Mouse (Mus musculus): ENCODE measurements around the gene Wipi1. TPM values are rescaled to one million over a fixed set of nuclear protein-coding genes. Genes with fewer than 3 reads are reported as not detected.
"Not testable (repeated sequence)": the region's sequence is repeated elsewhere in the genome, so short reads cannot be mapped to it uniquely, and the experiment has no call there.

The Wipi1 gene
- polyA plus RNA-seq, 1 experiment from 2014 or later: 20.1 TPM

GRCm38 (mm10) chr11:109641498-109642222 is 29.9 kb upstream of the Wipi1 start:
- 83% methylated on average over 5 of the region's 5 CpGs for WGBS
- ATAC-seq (ENCODE audit: low FRiP score, low read depth): no peak
- no peak overlapping the region for H3K4me3 ChIP-seq

DNA sequence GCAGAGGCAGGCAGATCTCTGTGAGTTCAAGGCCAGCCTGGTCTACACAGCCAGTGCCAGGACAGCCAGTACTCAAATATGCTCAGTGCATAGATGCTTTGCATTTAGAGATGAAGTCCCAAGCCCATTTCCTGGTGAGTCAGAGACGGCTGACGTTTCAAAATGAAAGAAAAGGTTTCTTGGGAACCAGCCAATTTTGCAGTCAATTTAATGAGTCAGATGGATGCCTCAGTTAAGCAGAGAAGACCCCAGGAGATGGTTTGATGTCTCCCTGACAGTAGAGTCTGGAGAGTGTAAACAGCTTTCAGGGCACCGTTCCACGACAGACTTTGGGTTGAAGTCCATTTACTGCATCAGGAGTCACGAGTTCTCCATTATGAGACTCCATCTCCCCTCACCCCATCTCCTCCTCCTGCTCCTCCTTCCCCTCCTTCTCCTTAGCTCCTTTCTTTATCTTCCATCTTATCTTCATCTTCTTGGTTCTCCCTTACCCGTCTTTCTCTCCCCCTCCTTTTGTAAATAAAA is 24.2 kb upstream of the Wipi1 start:
- no peak overlapping the region for H3K9ac ChIP-seq (replicated peaks)
- no peaks in the 10 kb centered on the region for H3K27me3 ChIP-seq
- H3K4me1 ChIP-seq: no peaks in the 10 kb centered on the region
- H3K9me3 ChIP-seq: no peaks in the 10 kb centered on the region
- ATAC-seq (ENCODE audit: low FRiP score, low read depth): no peak
- no peak overlapping the region for H3K4me3 ChIP-seq
- no peaks in the 10 kb centered on the region for H3K36me3 ChIP-seq
- 85% methylated on average over 6 of the region's 6 CpGs for WGBS
- H3K4me2 ChIP-seq (replicated peaks): no peak overlapping the region
- no peak overlapping the region for H3K27ac ChIP-seq (replicated peaks)

More at GRCm38 (mm10) chr11:109641498-109642222, 29.9 kb upstream of the Wipi1 start:
- Histone ChIP-seq H3K9me3 (no peaks in the 10 kb centered on the region), H3K9ac (replicated peaks) (no peak overlapping the region), H3K4me1 (no peaks in the 10 kb centered on the region), H3K27ac (replicated peaks) (no peak overlapping the region), H3K36me3 (no peaks in the 10 kb centered on the region), H3K27me3 (no peaks in the 10 kb centered on the region), H3K4me2 (replicated peaks) (no peak overlapping the region)

GRCm38 (mm10) chr11:109634928-109635327 is 23.2 kb upstream of the Wipi1 start:
- Histone ChIP-seq H3K4me3 (no peak overlapping the region), H3K27me3 (no peaks in the 10 kb centered on the region), H3K4me2 (replicated peaks) (no peak overlapping the region), H3K9ac (replicated peaks) (no peak overlapping the region), H3K36me3 (no peaks in the 10 kb centered on the region), H3K9me3 (no peaks in the 10 kb centered on the region), H3K4me1 (no peaks in the 10 kb centered on the region), H3K27ac (replicated peaks) (no peak overlapping the region)
- no peak for ATAC-seq (ENCODE audit: low FRiP score, low read depth)
- WGBS: 78% methylated on average over 9 of the region's 9 CpGs

DNA sequence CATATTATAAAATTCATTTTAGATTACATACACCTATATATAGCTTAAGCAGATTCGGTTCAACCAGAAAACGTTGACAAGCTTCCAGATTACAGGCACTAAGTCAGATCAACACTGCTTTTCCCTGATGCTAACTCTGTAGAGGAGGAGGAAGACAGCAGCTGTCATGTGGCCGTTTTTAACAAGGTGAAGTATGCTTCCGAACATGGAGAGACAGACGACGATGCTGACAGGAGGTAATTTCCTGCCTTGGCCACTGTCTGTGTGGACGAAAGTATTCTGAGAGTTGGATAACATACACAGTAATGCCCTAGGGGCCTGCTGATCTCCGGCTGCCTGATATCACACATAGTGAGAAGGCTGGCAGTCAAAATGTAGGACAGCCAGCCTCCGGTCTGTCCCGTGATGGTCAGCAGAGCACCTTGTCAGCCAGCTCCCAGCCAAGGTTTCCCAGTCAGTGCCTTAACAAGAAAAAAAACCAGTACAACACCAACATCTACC is 17.3 kb upstream of the Wipi1 start:
- Histone ChIP-seq H3K27ac (replicated peaks) (no peak overlapping the region), H3K36me3 (no peaks in the 10 kb centered on the region), H3K9ac (replicated peaks) (no peak overlapping the region), H3K4me2 (replicated peaks) (no peak overlapping the region), H3K4me3 (no peak overlapping the region), H3K4me1 (no peaks in the 10 kb centered on the region), H3K27me3 (no peaks in the 10 kb centered on the region), H3K9me3 (0 out of 2 replicates have a peak, but pooled peaks cover 4% of the 10 kb centered on the region)
- ATAC-seq (ENCODE audit: low FRiP score, low read depth): no peak
- WGBS: 81% methylated on average over 10 of the region's 10 CpGs

GRCm38 (mm10) chr11:109628099-109628498 is 16.3 kb upstream of the Wipi1 start:
- 0 out of 2 replicates have a peak, but pooled peaks cover 4% of the 10 kb centered on the region for H3K9me3 ChIP-seq
- WGBS: 74% methylated on average over 3 of the region's 3 CpGs
- no peaks in the 10 kb centered on the region for H3K4me1 ChIP-seq
- no peaks in the 10 kb centered on the region for H3K36me3 ChIP-seq
- H3K27me3 ChIP-seq: no peaks in the 10 kb centered on the region
- H3K4me3 ChIP-seq: no peak overlapping the region
- ATAC-seq (ENCODE audit: low FRiP score, low read depth): no peak
- no peak overlapping the region for H3K27ac ChIP-seq (replicated peaks)
- H3K9ac ChIP-seq (replicated peaks): no peak overlapping the region
- no peak overlapping the region for H3K4me2 ChIP-seq (replicated peaks)

DNA sequence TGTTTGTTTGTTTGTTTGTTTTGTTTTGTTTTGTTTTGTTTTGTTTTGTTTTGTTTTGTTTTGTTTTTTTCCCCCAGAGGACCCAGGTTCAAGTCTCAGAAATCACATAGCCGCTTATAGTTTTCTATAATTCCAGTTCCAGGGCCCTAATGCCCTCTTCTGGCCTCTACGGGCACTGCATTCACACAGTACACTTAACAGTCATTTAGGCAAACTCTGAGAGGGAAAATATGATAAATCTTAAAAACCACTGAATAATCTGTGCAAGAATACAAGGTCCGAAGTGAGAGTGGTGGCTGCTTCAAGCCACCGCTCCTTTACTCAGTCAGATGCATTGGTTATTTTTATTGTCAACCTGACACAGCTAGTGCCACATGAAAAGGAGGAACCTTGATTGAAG is 15.9 kb upstream of the Wipi1 start:
- Histone ChIP-seq H3K4me1 (peaks cover 1% of the 10 kb centered on the region; the same call in 1 of the 2 replicates), H3K27ac (replicated peaks) (no peak overlapping the region), H3K27me3 (no peaks in the 10 kb centered on the region), H3K36me3 (no peaks in the 10 kb centered on the region), H3K4me3 (no peak overlapping the region), H3K4me2 (replicated peaks) (no peak overlapping the region), H3K9ac (replicated peaks) (no peak overlapping the region), H3K9me3 (0 out of 2 replicates have a peak, but pooled peaks cover 4% of the 10 kb centered on the region)
- no peak for ATAC-seq (ENCODE audit: low FRiP score, low read depth)
- 92% methylated on average over 4 of the region's 4 CpGs for WGBS

GRCm38 (mm10) chr11:109623238-109623637 is 11.5 kb upstream of the Wipi1 start:
- Histone ChIP-seq H3K36me3 (no peaks in the 10 kb centered on the region), H3K4me2 (replicated peaks) (no peak overlapping the region), H3K27me3 (no peaks in the 10 kb centered on the region), H3K4me1 (peaks cover 5% of the 10 kb centered on the region; the same call in 1 of the 2 replicates), H3K4me3 (no peak overlapping the region), H3K9ac (replicated peaks) (no peak overlapping the region), H3K9me3 (0 out of 2 replicates have a peak, but pooled peaks cover 4% of the 10 kb centered on the region), H3K27ac (replicated peaks) (no peak overlapping the region)
- 86% methylated on average over 7 of the region's 7 CpGs for whole genome bisulfite sequencing
- ATAC-seq (ENCODE audit: low FRiP score, low read depth): no peak

GRCm38 (mm10) chr11:109622518-109623037 is 10.8 kb upstream of the Wipi1 start:
- Histone ChIP-seq H3K9me3 (0 out of 2 replicates have a peak, but pooled peaks cover 4% of the 10 kb centered on the region), H3K9ac (replicated peaks) (no peak overlapping the region), H3K4me3 (no peak overlapping the region), H3K4me2 (replicated peaks) (0 out of 2 replicates have a peak overlapping the region, but pooled peaks have one; percentile 16), H3K27me3 (no peaks in the 10 kb centered on the region), H3K36me3 (no peaks in the 10 kb centered on the region), H3K27ac (replicated peaks) (no peak overlapping the region), H3K4me1 (peaks cover 5% of the 10 kb centered on the region; the same call in 1 of the 2 replicates)
- no peak for ATAC-seq (ENCODE audit: low FRiP score, low read depth)
- 48% methylated on average over 15 of the region's 15 CpGs for WGBS

DNA sequence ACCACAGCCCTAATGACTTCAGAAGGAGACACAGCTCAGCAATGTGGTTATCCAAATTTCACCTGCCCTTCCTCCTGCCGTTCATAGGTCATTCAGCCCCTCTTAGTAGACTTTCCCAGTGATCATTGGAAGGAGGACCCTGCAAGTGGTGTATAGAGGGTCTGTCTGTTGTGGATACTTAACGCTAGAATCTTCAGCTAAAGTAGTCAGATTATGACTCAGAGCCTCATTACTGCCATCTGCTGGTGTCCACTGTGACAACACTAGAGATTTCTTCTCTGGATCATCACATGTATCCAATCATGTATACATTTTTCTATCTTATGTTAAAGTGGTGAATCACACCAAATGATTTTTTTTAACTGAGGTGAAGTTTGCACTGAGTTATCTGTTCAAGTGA is 9.4 kb upstream of the Wipi1 start:
- Histone ChIP-seq H3K4me2 (replicated peaks) (no peak overlapping the region), H3K27me3 (no peaks in the 10 kb centered on the region), H3K9me3 (0 out of 2 replicates have a peak, but pooled peaks cover 4% of the 10 kb centered on the region), H3K4me1 (peaks cover 5% of the 10 kb centered on the region; the same call in 1 of the 2 replicates), H3K9ac (replicated peaks) (no peak overlapping the region), H3K27ac (replicated peaks) (no peak overlapping the region), H3K36me3 (no peaks in the 10 kb centered on the region), H3K4me3 (no peak overlapping the region)
- WGBS: 16% methylated on average over 2 of the region's 2 CpGs
- 0 out of 2 replicates have a peak, but pooled peaks have one; percentile 27 for ATAC-seq (ENCODE audit: low FRiP score, low read depth)

- Histone ChIP-seq H3K4me2 (replicated peaks) (no peak overlapping the region), H3K27ac (replicated peaks) (no peak overlapping the region), H3K4me3 (no peak overlapping the region), H3K9me3 (0 out of 2 replicates have a peak, but pooled peaks cover 4% of the 10 kb centered on the region), H3K4me1 (peaks cover 5% of the 10 kb centered on the region; the same call in 1 of the 2 replicates), H3K9ac (replicated peaks) (no peak overlapping the region), H3K27me3 (no peaks in the 10 kb centered on the region), H3K36me3 (no peaks in the 10 kb centered on the region)
- WGBS: 77% methylated on average over 6 of the region's 6 CpGs
- ATAC-seq (ENCODE audit: low FRiP score, low read depth): no peak
Measured at GRCm38 (mm10) chr11:109620356-109620755, 8.6 kb upstream of the Wipi1 start.

- H3K36me3 ChIP-seq; H3K9ac ChIP-seq (replicated peaks); H3K4me1 ChIP-seq; H3K4me2 ChIP-seq (replicated peaks); H3K9me3 ChIP-seq; ATAC-seq (ENCODE audit: low FRiP score, low read depth); H3K4me3 ChIP-seq; H3K27ac ChIP-seq (replicated peaks); H3K27me3 ChIP-seq: not testable (repeated sequence)
- 29% methylated on average over 8 of the region's 8 CpGs for WGBS
Measured at GRCm38 (mm10) chr11:109619055-109619454, 7.3 kb upstream of the Wipi1 start.

- Histone ChIP-seq H3K36me3 (no peaks in the 10 kb centered on the region), H3K27me3 (peaks cover 12% of the 10 kb centered on the region), H3K9me3 (no peaks in the 10 kb centered on the region), H3K4me1 (no peaks in the 10 kb centered on the region), H3K27ac (replicated peaks) (no peak overlapping the region), H3K4me3 (no peak overlapping the region), H3K9ac (replicated peaks) (no peak overlapping the region), H3K4me2 (replicated peaks) (no peak overlapping the region)
- WGBS: 76% methylated on average over 4 of the region's 4 CpGs
- no peak for ATAC-seq (ENCODE audit: low FRiP score, low read depth)
Measured at GRCm38 (mm10) chr11:109616766-109617165, 5.0 kb upstream of the Wipi1 start.

Measured in midbrain, embryonic 12.5 days (tissue).